ENCODE assay signal across 8 mouse cellular contexts in genomic region chr5:21700934-21701333, GRCm38 (mm10). TPM values are rescaled to one million over a fixed set of nuclear protein-coding genes. Genes with fewer than 3 reads are reported as not detected.
A peak's percentile ranks its signal among the peaks of the same experiment; 100 is the strongest.
DNase-seq lines count a peak whose midpoint lies in the region; ATAC-seq and TF ChIP-seq lines count a peak whose summit lies in the region.

No protein-coding gene starts in this region.

- no peaks in the 10 kb centered on the region; the same call in 1 of the 2 replicates for H3K4me1 ChIP-seq in heart, adult 2 months (ENCODE audit: control insufficient read depth, insufficient read depth, low read length)
- no peaks in the 10 kb centered on the region for H3K4me1 ChIP-seq in forebrain, postnatal 0 days (ENCODE audit: insufficient read depth)

- TF ChIP-seq EP300 in heart, adult 2 months (IDR thresholded peaks at IDR 0.05; ENCODE audit: insufficient read depth, low read depth, low read length), result no peak

- H3K4me2 ChIP-seq in forebrain, postnatal 0 days (ENCODE audit: low read depth), result peak overlapping the region; percentile 71

- peaks cover 3% of the 10 kb centered on the region for H3K36me3 ChIP-seq in heart, adult 2 months (ENCODE audit: control insufficient read depth, insufficient read depth, low read length)
- no peaks in the 10 kb centered on the region for H3K36me3 ChIP-seq in forebrain, postnatal 0 days (ENCODE audit: insufficient read depth)

- no peak for TF ChIP-seq CTCF in heart, adult 2 months (IDR thresholded peaks at IDR 0.05)
- TF ChIP-seq CTCF in forebrain, postnatal 0 days (IDR thresholded peaks at IDR 0.05; ENCODE audit: low read depth), result no peak

- H3K27me3 ChIP-seq in heart, adult 2 months (ENCODE audit: control insufficient read depth, insufficient read depth, low read length), result no peaks in the 10 kb centered on the region
- no peaks in the 10 kb centered on the region for H3K27me3 ChIP-seq in forebrain, postnatal 0 days (ENCODE audit: insufficient read depth, low read length)

- DNase-seq in heart, adult 2 months, result no peak
- DNase-seq in heart, postnatal 36 days, result no peak
- DNase-seq in ES-CJ7 (ENCODE audit: low read depth, low spot score), result peak; percentile 66
- DNase-seq in forebrain, postnatal 0 days, result no peak
- DNase-seq in urinary bladder, postnatal 36 days (ENCODE audit: low spot score in 2 of 2), result no peak
- DNase-seq in adrenal gland, adult 18-20 months (ENCODE audit: low spot score in 2 of 2), result no peak
- DNase-seq in gastrocnemius, postnatal 4 days (ENCODE audit: low spot score in 2 of 2), result no peak

- TF ChIP-seq POLR2A in heart, adult 2 months (IDR thresholded peaks at IDR 0.05; ENCODE audit: insufficient read depth, low read depth, low read length), result no peak

- no peaks in the 10 kb centered on the region for H3K9me3 ChIP-seq in forebrain, postnatal 0 days (ENCODE audit: low read length)

- no peaks in the 10 kb centered on the region for H3K79me2 ChIP-seq in heart, adult 2 months (replicated peaks; ENCODE audit: control insufficient read depth, insufficient read depth, low read length)

- H3K9ac ChIP-seq in heart, adult 2 months (ENCODE audit: low read depth, low read length), result peak overlapping the region; percentile 15
- H3K9ac ChIP-seq in forebrain, postnatal 0 days, result peak overlapping the region; percentile 87

- peak overlapping the region; percentile 64 for H3K4me3 ChIP-seq in heart, adult 2 months
- H3K4me3 ChIP-seq in forebrain, postnatal 0 days (ENCODE audit: low read depth, low read length), result peak overlapping the region; percentile 66

- peak overlapping the region; percentile 29; the same call in 1 of the 2 replicates for H3K27ac ChIP-seq in heart, adult 2 months
- peak overlapping the region; percentile 98 for H3K27ac ChIP-seq in forebrain, postnatal 0 days (ENCODE audit: low read depth, low read length)

- under 1% methylated on average over 22 of the region's 22 CpGs for WGBS in heart, adult 2 months
- 3% methylated on average over 22 of the region's 22 CpGs for WGBS in forebrain, postnatal 0 days

- peak; percentile 80 for ATAC-seq in forebrain, postnatal 0 days
- peak; percentile 44 for ATAC-seq in megakaryocyte, adult 5-6 weeks (ENCODE audit: poor library complexity, severe bottlenecking)

- intact Hi-C loops in heart, adult 2 months (cut with DNase I), result loop anchor here (1.0 to 5.0 kb wide), 2 partner anchors 36 to 54 kb away; partner anchors contain the start of genes Armc10, Fbxl13 and Pmpcb
- intact Hi-C loops in heart, postnatal 36 days (cut with DNase I), result loop anchor here (2.0 to 5.0 kb wide), 3 partner anchors 44 to 86 kb away; partner anchors contain the start of genes Armc10, Dnajc2, Fbxl13 and Psmc2

RNA-seq across cellular contexts. Expression of gene Napepld, which starts 0.3 kb away (rescaled TPM):
- total RNA-seq in heart, adult 2 months (2021), result 1 to 10 TPM; 5.4 to 5.9 TPM
- 2.4 and 3.7 TPM in 2 replicates for polyA plus RNA-seq in heart, adult 2 months (2012; rRNA removed)
- total RNA-seq in heart, postnatal 36 days (2021), result 1 to 10 TPM; 4.3 to 5.4 TPM
- total RNA-seq in forebrain, postnatal 0 days (2014; rRNA removed), result 2.7 and 3.7 TPM in 2 replicates
- 1.1 TPM in 2 replicates for polyA plus RNA-seq in forebrain, postnatal 0 days (2015; fragmentation: Nextera tagmentation; extraction: Ambion mirVana)
- 1.7 and 2.1 TPM in 2 replicates for total RNA-seq in megakaryocyte, adult 5-6 weeks (2015)
- 0.62 and 1.2 TPM in 2 replicates for total RNA-seq in megakaryocyte, adult 5-6 weeks (2017)
- total RNA-seq in adrenal gland, adult 18-20 months (2021), result 10 to 100 TPM in 1 of 2 experiments, 1 to 10 TPM in 1; 9.8 to 26.2 TPM
- total RNA-seq in gastrocnemius, postnatal 4 days (2021), result 1 to 10 TPM; 4.5 to 4.6 TPM

RNA-seq across cellular contexts. Expression of gene Pmpcb, which starts 36.0 kb away (rescaled TPM):
- 100 to 1,000 TPM; 250 to 288 TPM for total RNA-seq in heart, adult 2 months (2021)
- polyA plus RNA-seq in heart, adult 2 months (2012; rRNA removed), result 99.0 and 192 TPM in 2 replicates
- 100 to 1,000 TPM; 243 to 264 TPM for total RNA-seq in heart, postnatal 36 days (2021)
- total RNA-seq in forebrain, postnatal 0 days (2014; rRNA removed), result 94.9 and 102 TPM in 2 replicates
- 64.7 and 68.6 TPM in 2 replicates for polyA plus RNA-seq in forebrain, postnatal 0 days (2015; fragmentation: Nextera tagmentation; extraction: Ambion mirVana)
- total RNA-seq in megakaryocyte, adult 5-6 weeks (2015), result 57.5 and 62.6 TPM in 2 replicates
- 64.2 and 65.4 TPM in 2 replicates for total RNA-seq in megakaryocyte, adult 5-6 weeks (2017)
- total RNA-seq in adrenal gland, adult 18-20 months (2021), result 100 to 1,000 TPM; 262 to 276 TPM
- 100 to 1,000 TPM; 128 TPM for total RNA-seq in gastrocnemius, postnatal 4 days (2021)

RNA-seq across cellular contexts. Expression of gene Armc10, which starts 55.3 kb away (rescaled TPM):
- 1 to 10 TPM; 8.0 to 9.4 TPM for total RNA-seq in heart, adult 2 months (2021)
- 10.8 and 12.2 TPM in 2 replicates for polyA plus RNA-seq in heart, adult 2 months (2012; rRNA removed)
- 1 to 10 TPM; 8.1 to 9.5 TPM for total RNA-seq in heart, postnatal 36 days (2021)
- 108 and 118 TPM in 2 replicates for total RNA-seq in forebrain, postnatal 0 days (2014; rRNA removed)
- 48.8 and 51.0 TPM in 2 replicates for polyA plus RNA-seq in forebrain, postnatal 0 days (2015; fragmentation: Nextera tagmentation; extraction: Ambion mirVana)
- 27.5 and 33.1 TPM in 2 replicates for total RNA-seq in megakaryocyte, adult 5-6 weeks (2015)
- total RNA-seq in megakaryocyte, adult 5-6 weeks (2017), result 27.0 and 30.3 TPM in 2 replicates
- 10 to 100 TPM; 11.8 to 17.0 TPM for total RNA-seq in adrenal gland, adult 18-20 months (2021)
- total RNA-seq in gastrocnemius, postnatal 4 days (2021), result 10 to 100 TPM; 12.6 to 12.8 TPM

RNA-seq across cellular contexts. Expression of gene Fbxl13, which starts 55.5 kb away (rescaled TPM):
- not detected for total RNA-seq in heart, adult 2 months (2021)
- 0.35 and 0.47 TPM in 2 replicates for polyA plus RNA-seq in heart, adult 2 months (2012; rRNA removed)
- not detected for total RNA-seq in heart, postnatal 36 days (2021)
- total RNA-seq in forebrain, postnatal 0 days (2014; rRNA removed), result 0.29 and 0.46 TPM in 2 replicates
- 0.43 and 0.46 TPM in 2 replicates for polyA plus RNA-seq in forebrain, postnatal 0 days (2015; fragmentation: Nextera tagmentation; extraction: Ambion mirVana)
- 0.23 TPM in 1 of 2 replicates, not detected in the other for total RNA-seq in megakaryocyte, adult 5-6 weeks (2015)
- not detected in 2 replicates for total RNA-seq in megakaryocyte, adult 5-6 weeks (2017)
- under 1 TPM in 1 of 2 experiments, not detected in 1; 0.20 TPM for total RNA-seq in adrenal gland, adult 18-20 months (2021)
- under 1 TPM; 0.29 to 0.34 TPM for total RNA-seq in gastrocnemius, postnatal 4 days (2021)
